Comparison of ENCODE assay signal across 9 mouse cellular contexts in genomic region chr15:102459847-102460246, GRCm38 (mm10). TPM values are rescaled to one million over a fixed set of nuclear protein-coding genes. Genes with fewer than 3 reads are reported as not detected.
A peak's percentile ranks its signal among the peaks of the same experiment; 100 is the strongest.
DNase-seq lines count a peak whose midpoint lies in the region; ATAC-seq and TF ChIP-seq lines count a peak whose summit lies in the region.
"Had no signal": no experiment of that assay in that cellular context is flagged by ENCODE, and none has a peak within 500 bp of the region (broad histone marks: within the 10 kb centered on the region; RNA-seq: fewer than 3 reads in every experiment).

No protein-coding gene starts in this region.

- no peak for TF ChIP-seq POLR2A in bone marrow macrophage, adult 2 months (IDR thresholded peaks at IDR 0.05; ENCODE audit: borderline replicate concordance, low read depth, low read length)

- peak overlapping the region; percentile 64 for H3K27ac ChIP-seq in heart, embryonic 13.5 days (replicated peaks)
- peak overlapping the region; percentile 41 for H3K27ac ChIP-seq in bone marrow macrophage, adult 2 months (ENCODE audit: insufficient read depth, low read depth, low read length)
- H3K27ac ChIP-seq in hindbrain, embryonic 13.5 days = no peak overlapping the region
- no peak overlapping the region for H3K27ac ChIP-seq in midbrain, embryonic 13.5 days

- H3K27me3 ChIP-seq in heart, embryonic 13.5 days (replicated peaks) = no peaks in the 10 kb centered on the region
- no peaks in the 10 kb centered on the region for H3K27me3 ChIP-seq in hindbrain, embryonic 13.5 days
- H3K27me3 ChIP-seq in midbrain, embryonic 13.5 days = no peaks in the 10 kb centered on the region

- H3K4me2 ChIP-seq in heart, embryonic 13.5 days = peak overlapping the region; percentile 68
- H3K4me2 ChIP-seq in hindbrain, embryonic 13.5 days = peak overlapping the region; percentile 64
- H3K4me2 ChIP-seq in midbrain, embryonic 13.5 days (replicated peaks) = peak overlapping the region; percentile 66

- H3K4me1 ChIP-seq in heart, embryonic 13.5 days = peaks cover 26% of the 10 kb centered on the region
- H3K4me1 ChIP-seq in bone marrow macrophage, adult 2 months (ENCODE audit: control insufficient read depth, insufficient read depth, low read length) = peaks cover 25% of the 10 kb centered on the region
- peaks cover 31% of the 10 kb centered on the region for H3K4me1 ChIP-seq in hindbrain, embryonic 13.5 days (replicated peaks)
- peaks cover 22% of the 10 kb centered on the region for H3K4me1 ChIP-seq in midbrain, embryonic 13.5 days (replicated peaks)

- no peak for DNase-seq in heart, postnatal 14 days
- no peak for DNase-seq in left cerebral cortex, postnatal 25 days (ENCODE audit: low spot score in 2 of 2)
- no peak for DNase-seq in layer of hippocampus, postnatal 10 days (ENCODE audit: low spot score in 2 of 2)
- no peak for DNase-seq in urinary bladder, adult 18-20 months (ENCODE audit: low spot score in 2 of 2)
- DNase-seq: kidney, postnatal 36 days had no signal

- no peak for ATAC-seq in heart, embryonic 13.5 days (ENCODE audit: extremely low read depth, insufficient number of reproducible peaks, low FRiP score, low TSS enrichment)
- ATAC-seq in hindbrain, embryonic 13.5 days (ENCODE audit: low FRiP score) = no peak
- no peak for ATAC-seq in midbrain, embryonic 13.5 days

- intact Hi-C loops in heart, postnatal 14 days (cut with DNase I) = no loop called here
- intact Hi-C loops in left cerebral cortex, postnatal 25 days (cut with DNase I) = no loop called here

- peaks cover 24% of the 10 kb centered on the region for H3K36me3 ChIP-seq in heart, embryonic 13.5 days
- H3K36me3 ChIP-seq in hindbrain, embryonic 13.5 days = peaks cover 15% of the 10 kb centered on the region
- peaks cover 15% of the 10 kb centered on the region for H3K36me3 ChIP-seq in midbrain, embryonic 13.5 days

- no peak for TF ChIP-seq CTCF in bone marrow macrophage, adult 2 months (IDR thresholded peaks at IDR 0.05; ENCODE audit: low read depth, low read length)

- WGBS in heart, embryonic 13.5 days = 40% methylated on average over 5 of the region's 5 CpGs
- WGBS in hindbrain, embryonic 13.5 days = 75% methylated on average over 5 of the region's 5 CpGs
- 76% methylated on average over 5 of the region's 5 CpGs for WGBS in midbrain, embryonic 13.5 days

- H3K9ac ChIP-seq in heart, embryonic 13.5 days = peak overlapping the region; percentile 79; the same call in 1 of the 2 replicates
- H3K9ac ChIP-seq in hindbrain, embryonic 13.5 days = peak overlapping the region; percentile 67
- peak overlapping the region; percentile 61 for H3K9ac ChIP-seq in midbrain, embryonic 13.5 days (replicated peaks)

- H3K9me3 ChIP-seq in heart, embryonic 13.5 days = no peaks in the 10 kb centered on the region
- no peaks in the 10 kb centered on the region for H3K9me3 ChIP-seq in hindbrain, embryonic 13.5 days
- H3K9me3 ChIP-seq in midbrain, embryonic 13.5 days = no peaks in the 10 kb centered on the region

- H3K4me3 ChIP-seq in heart, embryonic 13.5 days = peak overlapping the region; percentile 57
- peak overlapping the region; percentile 78 for H3K4me3 ChIP-seq in bone marrow macrophage, adult 2 months (ENCODE audit: insufficient read depth, low read length)
- H3K4me3 ChIP-seq in hindbrain, embryonic 13.5 days = peak overlapping the region; percentile 52; the same call in 1 of the 2 replicates
- peak overlapping the region; percentile 52; the same call in 1 of the 2 replicates for H3K4me3 ChIP-seq in midbrain, embryonic 13.5 days (replicated peaks)

RNA-seq across cellular contexts. Expression of gene Prr13, which starts 1.0 kb away (rescaled TPM):
- polyA plus RNA-seq in heart, embryonic 13.5 days (2015; fragmentation: Nextera tagmentation; extraction: Ambion mirVana) = 93.9 and 102 TPM in 2 replicates
- total RNA-seq in heart, postnatal 14 days (2021) = 10 to 100 TPM; 21.1 to 21.7 TPM
- polyA plus RNA-seq in bone marrow macrophage, adult 2 months (2012; ENCODE audit: insufficient read depth, insufficient read length, missing spikeins) = 372 and 379 TPM in 2 replicates
- polyA plus RNA-seq in hindbrain, embryonic 13.5 days (2015; fragmentation: Nextera tagmentation; extraction: Ambion mirVana) = 107 and 109 TPM in 2 replicates
- 113 and 119 TPM in 2 replicates for polyA plus RNA-seq in midbrain, embryonic 13.5 days (2015; fragmentation: Nextera tagmentation; extraction: Ambion mirVana)
- 10 to 100 TPM; 35.8 to 42.0 TPM for total RNA-seq in left cerebral cortex, postnatal 25 days (2021)
- 10 to 100 TPM; 23.3 to 23.4 TPM for total RNA-seq in layer of hippocampus, postnatal 10 days (2021)

RNA-seq across cellular contexts. Expression of gene Pcbp2, which starts 10.5 kb away (rescaled TPM):
- polyA plus RNA-seq in heart, embryonic 13.5 days (2015; fragmentation: Nextera tagmentation; extraction: Ambion mirVana) = 141 and 142 TPM in 2 replicates
- 100 to 1,000 TPM; 479 to 482 TPM for total RNA-seq in heart, postnatal 14 days (2021)
- 724 and 763 TPM in 2 replicates for polyA plus RNA-seq in bone marrow macrophage, adult 2 months (2012; ENCODE audit: insufficient read depth, insufficient read length, missing spikeins)
- polyA plus RNA-seq in hindbrain, embryonic 13.5 days (2015; fragmentation: Nextera tagmentation; extraction: Ambion mirVana) = 148 and 150 TPM in 2 replicates
- 164 and 166 TPM in 2 replicates for polyA plus RNA-seq in midbrain, embryonic 13.5 days (2015; fragmentation: Nextera tagmentation; extraction: Ambion mirVana)
- 100 to 1,000 TPM; 464 to 469 TPM for total RNA-seq in left cerebral cortex, postnatal 25 days (2021)
- total RNA-seq in layer of hippocampus, postnatal 10 days (2021) = 100 to 1,000 TPM; 418 to 481 TPM

RNA-seq across cellular contexts. Expression of gene Amhr2, which starts 14.7 kb away (rescaled TPM):
- polyA plus RNA-seq in heart, embryonic 13.5 days (2015; fragmentation: Nextera tagmentation; extraction: Ambion mirVana) = 0.82 and 1.4 TPM in 2 replicates
- total RNA-seq in heart, postnatal 14 days (2021) = 1 to 10 TPM in 1 of 2 experiments, under 1 TPM in 1; 0.66 to 1.0 TPM
- polyA plus RNA-seq in bone marrow macrophage, adult 2 months (2012; ENCODE audit: insufficient read depth, insufficient read length, missing spikeins) = not detected in 2 replicates
- polyA plus RNA-seq in hindbrain, embryonic 13.5 days (2015; fragmentation: Nextera tagmentation; extraction: Ambion mirVana) = 0.14 and 0.40 TPM in 2 replicates
- 0.30 and 0.74 TPM in 2 replicates for polyA plus RNA-seq in midbrain, embryonic 13.5 days (2015; fragmentation: Nextera tagmentation; extraction: Ambion mirVana)
- 1 to 10 TPM in 1 of 2 experiments, under 1 TPM in 1; 0.62 to 2.4 TPM for total RNA-seq in left cerebral cortex, postnatal 25 days (2021)
- total RNA-seq in layer of hippocampus, postnatal 10 days (2021) = under 1 TPM; 0.42 to 0.75 TPM

RNA-seq across cellular contexts. Expression of gene Gm10337, which starts 43.7 kb away (rescaled TPM):
- polyA plus RNA-seq in heart, embryonic 13.5 days (2015; fragmentation: Nextera tagmentation; extraction: Ambion mirVana) = 4.2 TPM in 1 of 2 replicates, not detected in the other
- total RNA-seq in heart, postnatal 14 days (2021) = not detected
- not detected in 2 replicates for polyA plus RNA-seq in bone marrow macrophage, adult 2 months (2012; ENCODE audit: insufficient read depth, insufficient read length, missing spikeins)
- 6.3 and 17.2 TPM in 2 replicates for polyA plus RNA-seq in hindbrain, embryonic 13.5 days (2015; fragmentation: Nextera tagmentation; extraction: Ambion mirVana)
- 4.5 and 16.7 TPM in 2 replicates for polyA plus RNA-seq in midbrain, embryonic 13.5 days (2015; fragmentation: Nextera tagmentation; extraction: Ambion mirVana)
- total RNA-seq in left cerebral cortex, postnatal 25 days (2021) = not detected
- total RNA-seq in layer of hippocampus, postnatal 10 days (2021) = not detected

RNA-seq across cellular contexts. Expression of gene Sp1, which starts 53.9 kb away (rescaled TPM):
- 4.3 and 4.6 TPM in 2 replicates for polyA plus RNA-seq in heart, embryonic 13.5 days (2015; fragmentation: Nextera tagmentation; extraction: Ambion mirVana)
- 10 to 100 TPM; 47.5 to 52.3 TPM for total RNA-seq in heart, postnatal 14 days (2021)
- polyA plus RNA-seq in bone marrow macrophage, adult 2 months (2012; ENCODE audit: insufficient read depth, insufficient read length, missing spikeins) = 43.8 and 47.0 TPM in 2 replicates
- 4.6 and 6.0 TPM in 2 replicates for polyA plus RNA-seq in hindbrain, embryonic 13.5 days (2015; fragmentation: Nextera tagmentation; extraction: Ambion mirVana)
- 5.6 TPM in 2 replicates for polyA plus RNA-seq in midbrain, embryonic 13.5 days (2015; fragmentation: Nextera tagmentation; extraction: Ambion mirVana)
- 10 to 100 TPM; 24.3 to 27.0 TPM for total RNA-seq in left cerebral cortex, postnatal 25 days (2021)
- 10 to 100 TPM; 26.2 to 27.6 TPM for total RNA-seq in layer of hippocampus, postnatal 10 days (2021)

Comparison
In these comparisons a context has a peak if more than half of its experiments do, and no peak if none do; other contexts are left out.
1. H3K27ac ChIP-seq: peak in heart, embryonic 13.5 days (single experiment) and bone marrow macrophage, adult 2 months (single experiment); none in hindbrain, embryonic 13.5 days (single experiment) and midbrain, embryonic 13.5 days (single experiment).
2. Peak in every context shown above with its lines, with median percentiles within 50 percentile points of each other: H3K4me2 ChIP-seq, H3K4me3 ChIP-seq and H3K9ac ChIP-seq.